Mouse (Mus musculus): ENCODE results near the gene Yap1. TPM values are rescaled to one million over a fixed set of nuclear protein-coding genes. Genes with fewer than 3 reads are reported as not detected.
"Not testable (repeated sequence)": the region's sequence is repeated elsewhere in the genome, so short reads cannot be mapped to it uniquely, and the experiment has no call there.

The Yap1 gene
- total RNA-seq, 2 experiments from 2014 or later: 15.9 to 16.9 TPM

GRCm38 (mm10) chr9:7928207-7928793 lies 76.1 kb downstream of the Yap1 start:
- DNase-seq (ENCODE audit: low spot score in 2 of 2): no peak

- no peak for DNase-seq (ENCODE audit: low spot score in 2 of 2)
These were observed 89.5 kb downstream of the Yap1 start for GRCm38 (mm10) chr9:7914925-7915324.

- peak; percentile 12 to 19 for DNase-seq (ENCODE audit: low spot score in 2 of 2)
These were observed 89.9 kb downstream of the Yap1 start for GRCm38 (mm10) chr9:7914487-7914886.

DNA sequence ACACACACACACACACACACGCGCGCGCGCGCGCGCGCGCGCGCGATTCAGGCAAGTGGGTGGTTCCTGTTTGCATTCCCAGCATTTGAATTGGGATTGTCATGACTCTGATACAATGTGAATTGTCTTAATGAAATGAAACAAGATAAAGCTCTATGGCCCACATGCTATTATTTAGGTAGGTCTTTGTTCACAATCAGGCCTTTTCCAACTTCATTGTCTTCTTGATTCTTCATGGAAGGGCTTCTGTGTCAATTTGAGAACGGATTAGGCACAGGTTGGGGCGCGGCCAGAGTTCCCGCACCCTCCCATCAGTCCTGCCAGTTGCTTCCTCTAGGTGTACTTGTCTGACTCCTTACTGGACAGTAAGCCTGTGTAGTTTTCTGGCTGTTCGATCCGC lies 90.4 kb downstream of the Yap1 start:
- no peak for DNase-seq (ENCODE audit: low spot score in 2 of 2)

- DNase-seq (ENCODE audit: low spot score in 2 of 2): no peak
These were observed 96.9 kb downstream of the Yap1 start for GRCm38 (mm10) chr9:7907351-7907985.

- DNase-seq (ENCODE audit: low spot score in 2 of 2): no peak
These were observed 97.8 kb downstream of the Yap1 start for GRCm38 (mm10) chr9:7906564-7906963.

GRCm38 (mm10) chr9:7903825-7904224 lies 100.6 kb downstream of the Yap1 start:
- no peak for DNase-seq (ENCODE audit: low spot score in 2 of 2)

GRCm38 (mm10) chr9:7903262-7903661 lies 101.1 kb downstream of the Yap1 start:
- DNase-seq (ENCODE audit: low spot score in 2 of 2): no peak

- no peak for DNase-seq (ENCODE audit: low spot score in 2 of 2)
These were observed 102.1 kb downstream of the Yap1 start for GRCm38 (mm10) chr9:7902311-7902710.

DNA sequence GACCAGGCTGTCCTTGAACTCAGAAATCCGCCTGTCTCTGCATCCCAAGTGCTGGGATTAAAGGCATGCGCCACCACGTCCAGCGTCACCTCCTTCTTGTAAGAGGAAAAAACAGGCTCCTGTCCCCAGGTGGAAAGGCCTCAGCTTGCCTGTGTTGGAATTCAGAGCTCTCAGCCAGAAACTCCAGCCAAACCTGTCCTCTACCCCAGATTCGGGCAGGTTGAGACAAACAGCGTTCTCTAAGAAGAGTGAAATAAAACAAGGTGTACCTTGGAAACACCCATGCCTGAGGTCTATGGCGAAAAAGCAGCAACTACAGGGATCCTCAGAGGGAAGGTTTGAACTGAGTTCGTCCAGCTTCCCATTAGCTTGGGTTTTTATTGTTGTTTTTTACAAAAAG lies 103.4 kb downstream of the Yap1 start:
- no peak for DNase-seq (ENCODE audit: low spot score in 2 of 2)

- DNase-seq (ENCODE audit: low spot score in 2 of 2): peak; percentile 35 to 59
These were observed 106.9 kb downstream of the Yap1 start for GRCm38 (mm10) chr9:7897502-7897901.

DNA sequence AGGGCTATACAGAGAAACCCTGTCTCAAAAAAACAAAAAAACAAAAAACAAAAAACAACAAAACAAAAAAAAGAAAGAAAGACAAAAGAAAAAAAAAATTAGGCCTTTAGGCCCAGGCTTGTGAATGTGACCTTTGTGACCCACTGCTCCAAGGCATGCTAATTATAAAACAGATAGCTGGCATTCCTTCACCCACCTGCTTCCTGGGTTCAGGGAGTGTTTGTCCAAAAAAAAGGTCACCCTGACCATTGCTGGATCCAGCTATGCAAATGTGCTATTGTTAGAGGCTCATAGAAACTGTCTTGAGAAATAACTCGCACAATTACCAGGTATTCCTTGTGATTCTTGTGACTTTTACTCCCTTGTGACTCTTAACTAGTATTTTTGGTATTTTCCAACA lies 112.6 kb downstream of the Yap1 start:
- DNase-seq (ENCODE audit: low spot score in 2 of 2): not testable (repeated sequence)

DNA sequence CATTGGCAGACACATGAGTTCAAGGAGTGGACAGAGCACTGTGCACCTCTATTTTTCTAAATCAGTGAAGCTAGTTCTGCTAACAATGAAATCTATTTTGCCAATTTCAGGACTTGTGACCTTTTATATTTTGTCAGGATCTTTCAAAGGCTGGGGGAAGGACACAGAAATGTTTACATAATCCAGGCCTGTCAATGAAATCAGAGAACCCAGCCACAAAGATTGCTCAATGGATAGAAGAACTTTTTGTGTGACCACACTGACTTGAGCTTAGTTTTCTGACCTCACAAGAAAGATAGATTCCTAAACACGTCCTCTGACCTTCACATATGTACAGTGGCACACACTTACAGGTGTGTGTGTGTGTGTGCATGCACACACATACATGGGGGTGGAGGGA lies 113.2 kb downstream of the Yap1 start:
- no peak for DNase-seq (ENCODE audit: low spot score in 2 of 2)

GRCm38 (mm10) chr9:7884346-7884745 lies 120.0 kb downstream of the Yap1 start:
- DNase-seq (ENCODE audit: low spot score in 2 of 2): no peak

GRCm38 (mm10) chr9:7882304-7882865 lies 122.0 kb downstream of the Yap1 start:
- no peak for DNase-seq (ENCODE audit: low spot score in 2 of 2)

Other genes with a start within 250 kb of the Yap1 start
- gene Tmem123, start 240.6 kb downstream of the Yap1 start, total RNA-seq (2021): 10 to 100 TPM; 12.3 to 14.7 TPM
- gene Birc2, start 167.5 kb downstream of the Yap1 start, total RNA-seq (2021): 10 to 100 TPM; 34.9 to 35.4 TPM
- gene Birc3, start 131.4 kb downstream of the Yap1 start, total RNA-seq (2021): 1 to 10 TPM; 3.7 to 4.2 TPM
- 1 to 10 TPM; 9.1 to 9.4 TPM for gene Cfap300, start 38.2 kb upstream of the Yap1 start, total RNA-seq (2021)
- gene Cep126, start 129.7 kb upstream of the Yap1 start, total RNA-seq (2021): 10 to 100 TPM; 14.1 to 16.4 TPM